Mouse (Mus musculus): Measurements from ENCODE around the gene Spaca7. TPM values are rescaled to one million over a fixed set of nuclear protein-coding genes. Genes with fewer than 3 reads are reported as not detected.

Gene Spaca7
- polyA plus RNA-seq, 1 experiment from 2014 or later: not detected

Other genes starting within 250 kb of the Spaca7 start
- not detected in 2 replicates for gene Sox1, start 177.7 kb upstream of the Spaca7 start, polyA plus RNA-seq (2015; fragmentation: Nextera tagmentation; extraction: Ambion mirVana)
- 45.3 and 47.4 TPM in 2 replicates for gene Tubgcp3, start 99.2 kb downstream of the Spaca7 start, polyA plus RNA-seq (2015; fragmentation: Nextera tagmentation; extraction: Ambion mirVana)
- 15.7 and 19.3 TPM in 2 replicates for gene Atp11a, start 184.0 kb downstream of the Spaca7 start, polyA plus RNA-seq (2015; fragmentation: Nextera tagmentation; extraction: Ambion mirVana)

All from lung, embryonic 16.5 days (tissue).